Mouse (Mus musculus) MEL (cell line): Measurements from ENCODE around the gene Dhx58. TPM values are rescaled to one million over a fixed set of nuclear protein-coding genes. Genes with fewer than 3 reads are reported as not detected.

Experiments
- DNase-seq: peaks from one replicate; pipeline ENCODE4 v3.0.0; 2011; ENCODE audit warnings: low read depth, low spot score
- H3K27ac ChIP-seq: 2 replicates; pipeline ENCODE4 v1.5.1; 2012; ENCODE audit warnings: low read depth, mild to moderate bottlenecking, control low read depth, low read length, moderate library complexity; ENCODE audit not compliant: control insufficient read depth
- H3K27me3 ChIP-seq, 2 experiments: fragments of 150-350 bp in 1 of 2; sonication (generic) in 1 of 2; 2 replicates each; pipeline ENCODE4 v1.6.1; 2012; ENCODE audit warnings: low read length in 2 of 2, mild to moderate bottlenecking in 2 of 2, improper control_type of control experiment in 1 of 2, moderate library complexity in 1 of 2; ENCODE audit not compliant: insufficient read depth in 2 of 2, control insufficient read depth in 1 of 2
- H3K36me3 ChIP-seq, 2 experiments: 2 replicates each; pipeline ENCODE4 v1.6.1; 2012 to 2014; ENCODE audit warnings: low read length in 2 of 2, improper control_type of control experiment in 1 of 2, inconsistent platforms in 1 of 2, mild to moderate bottlenecking in 1 of 2; ENCODE audit not compliant: insufficient read depth in 2 of 2, control insufficient read depth in 1 of 2
- H3K4me1 ChIP-seq, 2 experiments: fragments of 150-350 bp in 1 of 2; sonication (generic) in 1 of 2; 2 replicates each; pipeline ENCODE4 v1.6.1; 2012; ENCODE audit warnings: low read length in 2 of 2, improper control_type of control experiment in 1 of 2, mild to moderate bottlenecking in 1 of 2; ENCODE audit not compliant: insufficient read depth in 2 of 2, control insufficient read depth in 1 of 2
- H3K4me3 ChIP-seq, 2 experiments: fragments of 150-350 bp in 1 of 2; sonication (generic) in 1 of 2; 2 replicates each; pipeline ENCODE4 v1.5.1; 2012; ENCODE audit warnings: low read depth in 2 of 2, low read length in 2 of 2, mild to moderate bottlenecking in 2 of 2, moderate library complexity in 2 of 2, control low read depth in 1 of 2, improper control_type of control experiment in 1 of 2; ENCODE audit not compliant: control insufficient read depth in 1 of 2, insufficient read depth in 1 of 2
- H3K79me2 ChIP-seq: 2 replicates; pipeline ENCODE4 v1.6.1; 2012; ENCODE audit warnings: mild to moderate bottlenecking, low read length, moderate library complexity; ENCODE audit not compliant: control insufficient read depth, poor library complexity, insufficient read depth
- H3K9ac ChIP-seq: 2 replicates; pipeline ENCODE4 v1.6.1; 2012; ENCODE audit warnings: low read depth, mild to moderate bottlenecking, control low read depth, low read length, moderate library complexity; ENCODE audit not compliant: control insufficient read depth, poor library complexity, severe bottlenecking
- H3K9me3 ChIP-seq: fragments of 150-350 bp; sonication (generic); replicated peaks from 2 replicates; pipeline ENCODE4 v1.6.1; 2012; ENCODE audit warnings: mild to moderate bottlenecking, low read length, improper control_type of control experiment, moderate library complexity; ENCODE audit not compliant: insufficient read depth
- BHLHE40 ChIP-seq: IDR thresholded peaks from 2 replicates; pipeline ENCODE4 v1.6.1; 2012; ENCODE audit warnings: low read depth, mild to moderate bottlenecking, inconsistent platforms, low read length, improper control_type of control experiment, borderline replicate concordance
- CHD1 ChIP-seq: IDR thresholded peaks from 2 replicates; pipeline ENCODE4 v1.6.1; 2012; ENCODE audit warnings: low read depth, mild to moderate bottlenecking, inconsistent platforms, low read length, improper control_type of control experiment
- CHD2 ChIP-seq: IDR thresholded peaks from 2 replicates; pipeline ENCODE4 v1.6.1; 2011; ENCODE audit warnings: low read length, improper control_type of control experiment
- CTCF ChIP-seq, 3 experiments: IDR thresholded peaks in 2 of 3; conservative IDR thresholded peaks in 1 of 3; 2 replicates each; pipeline ENCODE4 v1.5.1; 2011 to 2012; ENCODE audit warnings: low read length in 3 of 3, low read depth in 2 of 3, mild to moderate bottlenecking in 2 of 3, improper control_type of control experiment in 1 of 3, inconsistent platforms in 1 of 3, mixed read lengths in 1 of 3, moderate library complexity in 1 of 3; ENCODE audit not compliant: control insufficient read depth in 1 of 3, insufficient read depth in 1 of 3, poor library complexity in 1 of 3, severe bottlenecking in 1 of 3
- E2F4 ChIP-seq: IDR thresholded peaks from 2 replicates; pipeline ENCODE4 v1.6.1; 2011; ENCODE audit warnings: low read depth, low read length, improper control_type of control experiment, borderline replicate concordance
- ELF1 ChIP-seq: IDR thresholded peaks from 2 replicates; pipeline ENCODE4 v1.6.1; 2014; ENCODE audit warnings: low read depth, mild to moderate bottlenecking, inconsistent platforms, low read length, improper control_type of control experiment, moderate library complexity
- EP300 ChIP-seq, 2 experiments: IDR thresholded peaks; 2 replicates each; pipeline ENCODE4 v1.6.1; 2011; ENCODE audit warnings: improper control_type of control experiment in 2 of 2, low read length in 2 of 2, low read depth in 1 of 2, mild to moderate bottlenecking in 1 of 2
- ETS1 ChIP-seq: IDR thresholded peaks from 2 replicates; pipeline ENCODE4 v1.6.1; 2012; ENCODE audit warnings: low read depth, mild to moderate bottlenecking, inconsistent platforms, low read length, improper control_type of control experiment, moderate library complexity
- GABPA ChIP-seq: IDR thresholded peaks from 2 replicates; pipeline ENCODE4 v1.6.1; 2012; ENCODE audit warnings: low read depth, mild to moderate bottlenecking, inconsistent platforms, low read length, improper control_type of control experiment, moderate library complexity
- HCFC1 ChIP-seq: IDR thresholded peaks from 2 replicates; pipeline ENCODE4 v1.6.1; 2012; ENCODE audit warnings: low read depth, mild to moderate bottlenecking, inconsistent platforms, low read length, improper control_type of control experiment, moderate library complexity
- JUND ChIP-seq: IDR thresholded peaks from 2 replicates; pipeline ENCODE4 v1.6.1; 2011; ENCODE audit warnings: low read depth, mild to moderate bottlenecking, improper control_type of control experiment, low read length
- KAT2A ChIP-seq: conservative IDR thresholded peaks from 2 replicates; pipeline ENCODE4 v1.6.1; 2012; ENCODE audit warnings: low read depth, low read length, improper control_type of control experiment, inconsistent platforms
- MAFK ChIP-seq: IDR thresholded peaks from 2 replicates; pipeline ENCODE4 v1.6.1; 2011; ENCODE audit warnings: low read depth, mild to moderate bottlenecking, low read length, improper control_type of control experiment, borderline replicate concordance
- MEF2A ChIP-seq: IDR thresholded peaks from 2 replicates; pipeline ENCODE4 v1.6.1; 2014; ENCODE audit warnings: low read depth, mild to moderate bottlenecking, inconsistent platforms, low read length, improper control_type of control experiment; ENCODE audit not compliant: poor library complexity, insufficient replicate concordance, severe bottlenecking; ENCODE audit errors: extremely low read depth
- MYC ChIP-seq: IDR thresholded peaks from 2 replicates; pipeline ENCODE4 v1.6.1; 2011; ENCODE audit warnings: low read depth, mild to moderate bottlenecking, low read length, improper control_type of control experiment, moderate library complexity
- NELFE ChIP-seq: IDR thresholded peaks from 2 replicates; pipeline ENCODE4 v1.6.1; 2011; ENCODE audit warnings: low read depth, low read length, improper control_type of control experiment
- NRF1 ChIP-seq: IDR thresholded peaks from 2 replicates; pipeline ENCODE4 v1.6.1; 2014; ENCODE audit warnings: low read depth, mild to moderate bottlenecking, inconsistent platforms, low read length, improper control_type of control experiment, moderate library complexity; ENCODE audit not compliant: poor library complexity, insufficient read depth, severe bottlenecking
- POLR2A ChIP-seq, 2 experiments: IDR thresholded peaks; 2 replicates each; pipeline ENCODE4 v1.6.1; 2011 to 2012; ENCODE audit warnings: low read length in 2 of 2, mild to moderate bottlenecking in 2 of 2, control low read depth in 1 of 2, improper control_type of control experiment in 1 of 2, low read depth in 1 of 2, moderate library complexity in 1 of 2; ENCODE audit not compliant: control insufficient read depth in 1 of 2, insufficient read depth in 1 of 2, poor library complexity in 1 of 2
- POLR2AphosphoS5 ChIP-seq: IDR thresholded peaks from 2 replicates; pipeline ENCODE4 v1.6.1; 2012; ENCODE audit warnings: low read depth, borderline replicate concordance, mild to moderate bottlenecking, inconsistent platforms, low read length, moderate library complexity, mixed read lengths
- RAD21 ChIP-seq: IDR thresholded peaks from 2 replicates; pipeline ENCODE4 v1.6.1; 2011; ENCODE audit warnings: mild to moderate bottlenecking, low read depth, low read length, improper control_type of control experiment
- SIN3A ChIP-seq: IDR thresholded peaks from 2 replicates; pipeline ENCODE4 v1.6.1; 2012; ENCODE audit warnings: low read length, improper control_type of control experiment, inconsistent platforms
- SMC3 ChIP-seq: IDR thresholded peaks from 2 replicates; pipeline ENCODE4 v1.6.1; 2011; ENCODE audit warnings: low read depth, low read length, improper control_type of control experiment
- TAL1 ChIP-seq: IDR thresholded peaks from 2 replicates; pipeline ENCODE4 v1.6.1; 2012; ENCODE audit warnings: mild to moderate bottlenecking, inconsistent platforms, low read length, moderate library complexity, mixed read lengths
- TBP ChIP-seq: IDR thresholded peaks from 2 replicates; pipeline ENCODE4 v1.8.0; 2011; ENCODE audit warnings: low read depth, low read length, improper control_type of control experiment
- USF1 ChIP-seq: IDR thresholded peaks from 2 replicates; pipeline ENCODE4 v1.6.1; 2014; ENCODE audit warnings: low read depth, mild to moderate bottlenecking, inconsistent platforms, low read length, improper control_type of control experiment, moderate library complexity
- ZC3H11A ChIP-seq: IDR thresholded peaks from 2 replicates; pipeline ENCODE4 v1.6.1; 2012; ENCODE audit warnings: low read depth, mild to moderate bottlenecking, inconsistent platforms, low read length, improper control_type of control experiment
- ZKSCAN1 ChIP-seq: IDR thresholded peaks from 2 replicates; pipeline ENCODE4 v1.6.1; 2012; ENCODE audit warnings: low read depth, mild to moderate bottlenecking, inconsistent platforms, low read length, improper control_type of control experiment, moderate library complexity
- ZMIZ1 ChIP-seq: IDR thresholded peaks from 2 replicates; pipeline ENCODE4 v1.6.1; 2012; ENCODE audit warnings: low read depth, mild to moderate bottlenecking, inconsistent platforms, low read length, improper control_type of control experiment, moderate library complexity
- ZNF384 ChIP-seq: IDR thresholded peaks from 2 replicates; pipeline ENCODE4 v1.6.1; 2012; ENCODE audit warnings: low read depth, mild to moderate bottlenecking, inconsistent platforms, low read length, improper control_type of control experiment
- polyA plus RNA-seq, 2 experiments: library from polyadenylated mRNA; stranded (reverse) in 1 of 2; unstranded in 1 of 2; fragments of >175 nt in 1 of 2; fragments of >200 nt in 1 of 2; gene quantifications; 2 replicates each; pipeline versions ENCODE4 v1.2.1 to v1.2.4; 2012; ENCODE audit warnings: low replicate concordance in 2 of 2, low read depth in 1 of 2; ENCODE audit not compliant: insufficient read length in 2 of 2, insufficient read depth in 1 of 2, missing spikeins in 1 of 2
- total RNA-seq: library from RNA; depleted of rRNA; stranded (reverse); fragments of 300-350 nt; gene quantifications from 2 replicates; pipeline ENCODE4 v1.2.3, GENCODE M21; 2012

Gene Dhx58
- total and polyA plus RNA-seq, 3 experiments = 3.6 to 3.9 TPM; not detected in 1

DNA sequence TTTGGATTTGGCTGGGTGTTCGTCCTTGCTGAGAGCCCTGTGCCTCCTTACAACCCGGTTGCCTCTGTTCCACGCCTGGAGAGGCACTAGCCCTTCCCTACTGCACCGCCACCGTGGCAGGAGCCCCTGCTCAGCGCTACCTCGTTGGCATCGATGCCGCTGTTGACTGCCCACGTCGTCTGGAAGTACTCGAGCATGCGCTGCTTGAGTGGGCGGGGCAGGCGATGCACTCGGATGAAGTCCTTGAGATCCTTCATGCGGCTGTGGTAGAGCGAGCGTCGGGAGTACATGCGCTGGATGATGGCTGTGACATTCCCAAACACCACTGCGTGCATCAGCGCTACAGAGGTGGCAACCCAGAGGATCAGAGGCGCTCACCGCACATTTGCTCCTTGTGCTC, 45.4 kb upstream of the Dhx58 start:
- no peak for DNase-seq
- 0 out of 4 replicates have a peak, but pooled peaks cover 0 to 5% of the 10 kb centered on the region in 2 experiments for H3K36me3 ChIP-seq

DNA sequence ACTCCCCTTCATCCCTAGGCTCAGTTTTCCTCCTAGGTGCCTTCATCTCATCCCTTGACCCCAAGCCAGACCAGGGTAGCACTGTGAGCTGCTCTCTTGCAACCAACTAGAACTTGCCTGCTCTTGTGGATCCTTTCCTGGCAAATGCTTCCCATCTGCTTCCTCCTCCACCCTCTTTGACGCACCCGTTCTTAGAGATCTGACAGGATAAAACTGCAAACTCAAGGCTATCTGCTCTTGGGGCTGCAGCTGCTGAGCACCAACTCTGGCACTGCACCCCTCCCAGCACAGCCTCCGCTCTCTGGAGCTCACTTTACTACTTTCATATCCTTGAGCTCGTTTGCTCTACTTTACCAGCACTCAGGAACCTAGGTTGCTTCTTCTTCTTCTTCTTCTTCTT, 44.5 kb upstream of the Dhx58 start:
- no peaks in the 10 kb centered on the region for H3K9me3 ChIP-seq
- H3K36me3 ChIP-seq = 0 out of 4 replicates have a peak, but pooled peaks cover 0 to 5% of the 10 kb centered on the region in 2 experiments
- H3K79me2 ChIP-seq = no peaks in the 10 kb centered on the region
- H3K9ac ChIP-seq = no peak overlapping the region
- no peaks in the 10 kb centered on the region for H3K27me3 ChIP-seq
- H3K4me3 ChIP-seq = no peak overlapping the region
- no peak overlapping the region for H3K27ac ChIP-seq
- H3K4me1 ChIP-seq = peaks cover 3 to 9% of the 10 kb centered on the region in 2 experiments; a peak in 3 of 4 replicates
- peak; percentile 54 for DNase-seq
- TF ChIP-seq CHD1 (no peak), HCFC1 (no peak), NELFE (no peak), SMC3 (no peak), MEF2A (no peak), TAL1 (no peak), NRF1 (no peak), GABPA (no peak), KAT2A (no peak), SIN3A (peak; percentile 28; the same call in 1 of the 2 replicates), CHD2 (no peak), TBP (0 out of 2 replicates have a peak, but pooled peaks have one; percentile 49), ZNF384 (peak; percentile 80), USF1 (no peak), ZMIZ1 (no peak), MYC (no peak), ELF1 (no peak), ZKSCAN1 (no peak), CTCF (IDR thresholded peaks at IDR 0.05 in 2 of 3, conservative IDR thresholded peaks at IDR 0.05 in 1 of 3; ENCODE audit: control insufficient read depth in 1 of 3, insufficient read depth in 1 of 3, low read depth in 2 of 3, low read length in 3 of 3, poor library complexity in 1 of 3, severe bottlenecking in 1 of 3) (no peak), ZC3H11A (no peak), EP300 (IDR thresholded peaks at IDR 0.05; ENCODE audit: low read depth in 1 of 2, low read length in 2 of 2) (0 out of 4 replicates have a peak, but pooled peaks have one; percentile 6 to 20), POLR2AphosphoS5 (no peak), BHLHE40 (no peak), E2F4 (no peak), ETS1 (0 out of 2 replicates have a peak, but pooled peaks have one; percentile 2), RAD21 (no peak)

More for the DNA sequence above, 45.4 kb upstream of the Dhx58 start:
- H3K9me3 ChIP-seq = no peaks in the 10 kb centered on the region
- H3K79me2 ChIP-seq = no peaks in the 10 kb centered on the region
- H3K27ac ChIP-seq = no peak overlapping the region
- H3K9ac ChIP-seq = no peak overlapping the region
- no peak for TF ChIP-seq TAL1
- no peak for TF ChIP-seq KAT2A
- TF ChIP-seq POLR2A (IDR thresholded peaks at IDR 0.05; ENCODE audit: control insufficient read depth in 1 of 2, insufficient read depth in 1 of 2, low read depth in 1 of 2, low read length in 2 of 2, poor library complexity in 1 of 2) = no peak
- TF ChIP-seq SIN3A = no peak
- no peak for TF ChIP-seq RAD21
- TF ChIP-seq JUND = no peak
- TF ChIP-seq EP300 (IDR thresholded peaks at IDR 0.05; ENCODE audit: low read depth in 1 of 2, low read length in 2 of 2) = no peak
- no peak for TF ChIP-seq HCFC1
- TF ChIP-seq BHLHE40 = no peak
- no peak for TF ChIP-seq E2F4
- no peak for TF ChIP-seq TBP
- no peak for TF ChIP-seq MAFK
- TF ChIP-seq ZMIZ1 = no peak
- TF ChIP-seq POLR2AphosphoS5 = no peak
- H3K4me1 ChIP-seq = peaks cover 3 to 9% of the 10 kb centered on the region in 2 experiments; a peak in 3 of 4 replicates
- H3K4me3 ChIP-seq = no peak overlapping the region
- no peaks in the 10 kb centered on the region for H3K27me3 ChIP-seq
